Mouse (Mus musculus): ENCODE measurements around the gene Lap3.

The Lap3 gene

DNA sequence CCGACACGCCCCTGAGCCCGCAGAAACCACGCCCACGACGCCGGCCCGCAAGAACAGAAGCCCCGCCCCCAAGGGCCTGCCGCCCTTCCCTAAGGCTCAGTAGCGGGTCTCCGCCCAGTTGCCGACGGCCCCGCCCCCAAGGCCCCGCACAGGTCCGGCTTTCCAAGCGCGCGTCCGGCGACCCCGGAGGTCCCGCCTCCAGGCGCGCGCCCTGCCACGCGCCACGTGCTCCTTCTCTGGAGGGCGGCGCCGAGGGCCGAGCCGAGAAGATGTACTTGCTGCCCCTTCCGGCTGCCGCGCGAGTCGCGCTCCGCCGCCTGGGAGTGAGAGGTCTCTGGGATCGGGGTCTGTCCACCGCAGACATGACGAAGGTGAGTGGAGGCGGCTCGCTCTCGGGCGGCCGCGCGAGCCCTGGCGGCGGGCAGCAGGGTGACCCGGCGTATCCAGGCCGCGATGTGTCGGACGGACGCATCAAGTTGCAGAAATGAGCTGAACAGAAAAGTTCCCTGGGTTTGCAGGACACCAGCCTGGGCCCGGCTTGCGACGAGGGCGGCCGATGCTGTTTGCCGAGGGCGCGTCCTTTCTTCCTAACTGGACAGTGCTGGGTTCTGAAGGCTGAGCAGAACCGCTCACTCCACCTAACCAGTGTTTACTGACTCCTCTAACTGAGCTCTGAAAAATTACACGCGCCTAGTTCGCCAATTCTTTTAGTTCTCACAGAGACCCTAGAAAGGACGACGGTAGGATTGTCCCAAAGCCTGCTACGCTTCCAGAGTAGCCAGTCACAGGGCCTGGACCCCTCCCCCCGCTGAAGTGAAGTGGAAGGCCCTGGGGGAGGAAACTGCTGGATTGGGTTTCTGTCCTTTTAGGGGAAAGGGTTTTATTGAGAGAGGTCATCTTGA is at the start of gene Lap3:
Gene Lap3 (plus strand): TSS at position 184 of the 902 bp plus-strand sequence.
- DNase-seq = peak; percentile 99

- no peak for DNase-seq
Measured at GRCm38 (mm10) chr5:45444130-45444832, 48.9 kb upstream of the Lap3 start.

- DNase-seq = no peak
Measured at GRCm38 (mm10) chr5:45448676-45449075, 44.5 kb upstream of the Lap3 start.

DNA sequence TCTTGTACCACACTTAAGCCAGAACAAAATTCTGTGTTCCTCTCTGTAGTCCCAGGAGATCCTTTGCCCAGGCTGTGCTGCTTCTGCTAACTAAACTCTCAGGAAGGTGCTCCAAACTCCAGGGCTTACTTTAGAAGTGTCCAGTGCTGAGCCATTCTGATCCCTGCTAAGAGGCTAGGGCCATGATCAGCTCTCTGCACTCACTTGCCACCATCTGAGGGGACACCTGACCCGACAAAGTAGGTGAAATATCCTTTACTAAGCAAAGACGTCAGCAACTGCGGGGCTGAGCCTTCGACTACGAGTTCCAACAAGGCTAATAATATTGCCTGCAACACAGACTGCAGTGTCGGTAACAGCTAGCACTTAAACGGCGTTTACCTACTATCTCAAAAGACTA is 44.0 kb upstream of the Lap3 start:
- DNase-seq = no peak

GRCm38 (mm10) chr5:45449831-45450716 is 43.1 kb upstream of the Lap3 start, which contains the start of gene Qdpr:
TSS of gene Qdpr (minus strand) at chr5:45450236.
- peak; percentile 98 for DNase-seq

- no peak for DNase-seq
Measured at GRCm38 (mm10) chr5:45453451-45453850, 39.7 kb upstream of the Lap3 start, which contains the start of gene Clrn2. TSS of gene Clrn2 (plus strand) at chr5:45453751.

DNA sequence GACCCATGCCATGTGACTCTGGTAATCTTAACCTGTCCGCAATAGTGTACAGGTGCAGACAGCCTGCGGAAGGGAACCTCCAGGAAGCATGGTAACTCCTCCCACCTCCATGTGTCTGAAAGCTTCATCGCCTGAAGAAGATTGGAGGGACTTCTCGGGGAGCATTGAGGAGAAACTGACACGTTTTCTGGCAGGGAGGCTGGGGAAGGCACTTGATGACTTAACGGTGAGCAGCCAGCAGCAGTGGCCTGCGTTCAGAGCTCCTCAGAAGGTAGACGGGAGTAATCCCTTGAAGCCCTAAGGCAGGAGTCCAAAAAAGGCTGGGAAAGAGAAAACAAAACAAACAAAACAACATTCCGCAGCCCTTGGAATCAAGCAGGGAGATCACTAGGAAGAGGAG is 38.7 kb upstream of the Lap3 start:
- DNase-seq = no peak

- DNase-seq = no peak
Measured at GRCm38 (mm10) chr5:45472880-45473450, 20.2 kb upstream of the Lap3 start.

GRCm38 (mm10) chr5:45473521-45473920 is 19.7 kb upstream of the Lap3 start:
- no peak for DNase-seq

- DNase-seq = peak; percentile 10
Measured at GRCm38 (mm10) chr5:45474215-45474614, 19.0 kb upstream of the Lap3 start.

GRCm38 (mm10) chr5:45474758-45475157 is 18.4 kb upstream of the Lap3 start:
- DNase-seq = no peak

- no peak for DNase-seq
Measured at GRCm38 (mm10) chr5:45475771-45476170, 17.4 kb upstream of the Lap3 start.

- no peak for DNase-seq
Measured at GRCm38 (mm10) chr5:45476288-45476687, 16.9 kb upstream of the Lap3 start.

DNA sequence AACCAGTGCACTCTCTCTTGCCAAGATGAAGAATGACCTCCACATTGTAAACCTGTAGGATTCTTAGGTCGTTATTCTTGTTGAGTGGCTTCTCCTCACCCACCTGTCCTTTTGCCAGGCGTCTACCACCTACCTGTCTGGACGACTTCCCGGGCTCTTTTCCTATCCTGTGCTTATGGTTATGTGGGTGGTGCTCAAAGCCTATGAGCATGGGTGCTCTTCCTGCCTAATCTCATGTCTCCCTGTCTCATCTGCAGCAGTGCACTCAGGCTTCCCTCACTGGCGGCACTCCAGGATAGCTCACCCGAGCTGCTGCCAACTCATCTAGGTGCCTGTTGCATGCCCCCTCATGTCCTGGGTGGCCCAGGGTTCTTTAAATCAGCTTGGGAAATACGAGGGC is 15.6 kb upstream of the Lap3 start:
- no peak for DNase-seq

DNA sequence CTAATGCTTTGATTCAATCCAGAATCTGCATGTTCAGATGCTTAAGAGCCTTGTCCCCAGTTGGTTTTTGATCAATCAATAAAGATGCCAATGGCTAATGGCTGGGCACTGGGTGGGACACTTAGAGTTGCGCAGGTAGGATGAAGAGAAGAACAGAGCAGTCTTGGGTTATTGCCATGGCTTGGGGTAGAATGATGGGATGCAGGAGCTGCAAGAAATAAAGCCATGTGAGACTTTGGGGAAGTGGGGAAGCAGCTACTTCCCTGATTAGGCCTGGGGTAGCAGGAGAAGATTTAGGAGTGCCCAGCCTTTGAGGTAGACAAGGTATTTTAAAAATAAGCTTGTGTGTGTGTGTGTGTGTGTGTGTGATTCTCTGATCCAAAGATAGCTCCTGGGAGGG is 13.1 kb upstream of the Lap3 start:
- no peak for DNase-seq

DNA sequence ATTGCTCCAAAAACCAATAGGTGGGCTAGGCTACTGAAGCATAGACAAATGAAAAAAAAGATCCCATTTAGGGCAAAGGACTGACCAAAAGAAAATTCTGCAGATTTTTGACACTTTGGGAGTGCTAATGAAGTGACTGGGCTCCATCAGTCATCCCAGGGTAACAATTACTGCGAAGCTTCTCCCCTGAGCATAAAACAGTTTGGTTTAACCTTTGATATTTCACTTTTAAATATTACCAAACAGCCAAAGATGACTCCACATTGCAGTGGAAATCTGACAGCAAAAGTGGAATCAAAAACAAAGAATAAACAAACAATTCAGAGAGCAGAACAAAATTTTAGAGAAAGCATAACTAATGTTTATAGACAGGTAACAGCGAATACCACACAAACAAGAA is 12.0 kb upstream of the Lap3 start:
- no peak for DNase-seq

DNA sequence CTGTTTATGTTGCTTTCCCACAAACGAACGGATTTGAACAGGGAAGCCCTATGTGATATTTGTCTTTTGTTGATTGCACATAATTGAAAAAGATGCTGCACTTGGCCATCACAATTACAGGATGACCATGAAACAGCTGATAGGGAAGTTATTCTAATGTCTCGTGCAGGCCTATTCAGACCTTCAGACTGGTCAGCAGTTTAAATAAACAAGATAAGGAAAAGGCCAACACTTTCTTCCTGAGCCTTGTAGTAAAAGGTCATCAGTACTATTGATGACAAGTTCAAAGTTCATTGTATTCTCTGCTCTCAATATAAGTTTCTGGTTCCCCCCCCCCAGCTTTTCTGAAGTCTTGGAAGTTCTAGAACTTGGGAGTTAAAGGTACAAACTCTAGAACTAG is 10.6 kb upstream of the Lap3 start:
- no peak for DNase-seq

DNA sequence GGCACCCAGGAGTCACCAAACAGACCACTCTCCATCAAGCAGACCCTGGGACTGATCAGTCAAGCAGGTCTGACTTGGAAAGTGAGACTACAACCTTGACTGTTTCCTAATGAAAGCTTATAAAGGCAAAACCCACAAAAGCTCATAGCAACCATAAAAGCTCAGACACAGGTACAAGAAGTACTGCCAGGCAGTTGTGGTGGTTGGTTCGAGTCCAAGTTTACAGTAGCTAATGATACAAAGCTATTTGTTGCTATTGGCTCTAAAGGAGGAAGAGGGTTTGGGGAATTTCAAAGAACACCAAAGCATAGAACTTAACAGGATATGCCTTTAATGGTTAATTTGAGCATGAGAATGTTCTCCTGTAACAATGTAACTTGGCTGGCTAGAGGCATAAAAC is 9.5 kb upstream of the Lap3 start:
- DNase-seq = no peak

GRCm38 (mm10) chr5:45491776-45492175 is 1.4 kb upstream of the Lap3 start:
- DNase-seq = no peak

- DNase-seq = no peak
Measured at GRCm38 (mm10) chr5:45494093-45494755, 1.1 kb downstream of the Lap3 start.

DNA sequence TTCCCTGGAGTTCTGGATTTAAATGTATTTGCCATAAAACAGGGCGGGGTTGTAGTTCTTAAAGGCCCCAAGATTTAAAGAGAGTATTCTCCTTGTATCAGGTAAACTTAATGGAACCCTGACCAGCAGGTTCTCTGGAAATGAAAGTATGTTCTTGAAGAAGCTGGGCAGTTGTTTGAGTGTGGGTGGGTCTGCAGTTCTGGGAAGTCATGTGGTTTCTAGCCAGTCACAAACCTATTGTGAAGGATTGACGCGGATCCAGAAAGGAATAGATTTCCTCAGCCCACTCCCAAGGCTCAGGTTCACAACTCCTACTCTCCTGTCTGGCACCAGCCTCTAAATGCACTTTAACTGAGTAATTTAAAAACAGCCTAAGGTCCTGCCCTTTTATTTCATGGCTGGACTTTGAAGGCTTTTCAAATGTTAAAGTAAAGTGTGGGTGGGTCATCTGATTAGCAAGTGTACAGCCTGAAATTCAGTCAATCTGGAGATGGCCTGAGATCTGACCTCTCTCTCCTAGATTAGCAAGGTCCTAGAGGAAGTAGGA is 2.3 kb downstream of the Lap3 start:
- DNase-seq = no peak

- no peak for DNase-seq
Measured at GRCm38 (mm10) chr5:45496042-45496441, 2.9 kb downstream of the Lap3 start.
